Mouse (Mus musculus): ENCODE measurements at regions not wholly inside any gene's neighbourhood (a gene's known extent, or its start where the extent isn't known, plus 50 kb on each side); places are given as distances from the start of the nearest gene placed in this dataset.

GRCm38 (mm10) chr2:101464291-101465140, 160.0 kb upstream of the Rag2 start:
- Histone ChIP-seq H3K4me1 (ENCODE audit: insufficient read depth) (no peaks in the 10 kb centered on the region), H3K27ac (ENCODE audit: low read depth) (no peak overlapping the region), H3K9me3 (ENCODE audit: low read length) (no peaks in the 10 kb centered on the region), H3K4me3 (ENCODE audit: low read depth, low read length) (no peak overlapping the region), H3K4me2 (ENCODE audit: low read depth, low read length) (no peak overlapping the region), H3K27me3 (ENCODE audit: insufficient read depth, low read length) (no peaks in the 10 kb centered on the region), H3K9ac (replicated peaks) (no peak overlapping the region), H3K36me3 (replicated peaks; ENCODE audit: insufficient read depth, low read length) (no peaks in the 10 kb centered on the region)
- WGBS (ENCODE audit: insufficient replicate concordance) = 57% methylated on average over 9 of the region's 9 CpGs
- DNase-seq (no peak), ATAC-seq (no peak)
- TF ChIP-seq CTCF (IDR thresholded peaks at IDR 0.05; ENCODE audit: low read depth) (no peak), EP300 (IDR thresholded peaks at IDR 0.05; ENCODE audit: low read depth) (no peak)

- H3K4me3 ChIP-seq (ENCODE audit: low read depth, low read length) = no peak overlapping the region
- H3K9ac ChIP-seq (replicated peaks) = no peak overlapping the region
- no peaks in the 10 kb centered on the region for H3K27me3 ChIP-seq (ENCODE audit: insufficient read depth, low read length)
- DNase-seq (no peak), ATAC-seq (no peak)
- H3K4me1 ChIP-seq (ENCODE audit: insufficient read depth) = no peaks in the 10 kb centered on the region
- no peaks in the 10 kb centered on the region for H3K9me3 ChIP-seq (ENCODE audit: low read length)
- no peak overlapping the region for H3K4me2 ChIP-seq (ENCODE audit: low read depth, low read length)
- H3K36me3 ChIP-seq (replicated peaks; ENCODE audit: insufficient read depth, low read length) = no peaks in the 10 kb centered on the region
- H3K27ac ChIP-seq (ENCODE audit: low read depth) = no peak overlapping the region
- 73% methylated on average over 6 of the region's 6 CpGs for WGBS (ENCODE audit: insufficient replicate concordance)
- TF ChIP-seq CTCF (IDR thresholded peaks at IDR 0.05; ENCODE audit: low read depth) (no peak), EP300 (IDR thresholded peaks at IDR 0.05; ENCODE audit: low read depth) (no peak)
Measured at GRCm38 (mm10) chr2:101470569-101471100, 153.9 kb upstream of the Rag2 start.

- H3K4me2 ChIP-seq (ENCODE audit: low read depth, low read length) = no peak overlapping the region
- DNase-seq = peak; percentile 85
- H3K4me3 ChIP-seq (ENCODE audit: low read depth, low read length) = no peak overlapping the region
- 26% methylated on average over 8 of the region's 8 CpGs for WGBS (ENCODE audit: insufficient replicate concordance)
- no peaks in the 10 kb centered on the region for H3K4me1 ChIP-seq (ENCODE audit: insufficient read depth)
- no peaks in the 10 kb centered on the region for H3K36me3 ChIP-seq (replicated peaks; ENCODE audit: insufficient read depth, low read length)
- no peaks in the 10 kb centered on the region for H3K27me3 ChIP-seq (ENCODE audit: insufficient read depth, low read length)
- H3K9me3 ChIP-seq (ENCODE audit: low read length) = no peaks in the 10 kb centered on the region
- H3K9ac ChIP-seq (replicated peaks) = no peak overlapping the region
- H3K27ac ChIP-seq (ENCODE audit: low read depth) = no peak overlapping the region
- ATAC-seq = peak; percentile 64
- TF ChIP-seq CTCF (IDR thresholded peaks at IDR 0.05; ENCODE audit: low read depth) (peak; percentile 96), EP300 (IDR thresholded peaks at IDR 0.05; ENCODE audit: low read depth) (no peak)
Measured at GRCm38 (mm10) chr2:101472449-101473115, 151.9 kb upstream of the Rag2 start.

GRCm38 (mm10) chr2:101473116-101473485, 151.4 kb upstream of the Rag2 start:
- H3K4me2 ChIP-seq (ENCODE audit: low read depth, low read length) = no peak overlapping the region
- H3K4me3 ChIP-seq (ENCODE audit: low read depth, low read length) = no peak overlapping the region
- H3K9me3 ChIP-seq (ENCODE audit: low read length) = no peaks in the 10 kb centered on the region
- ATAC-seq = no peak
- TF ChIP-seq EP300 (IDR thresholded peaks at IDR 0.05; ENCODE audit: low read depth) (no peak), CTCF (IDR thresholded peaks at IDR 0.05; ENCODE audit: low read depth) (no peak)
- 77% methylated on average over 4 of the region's 4 CpGs for WGBS (ENCODE audit: insufficient replicate concordance)
- no peaks in the 10 kb centered on the region for H3K4me1 ChIP-seq (ENCODE audit: insufficient read depth)
- H3K27ac ChIP-seq (ENCODE audit: low read depth) = no peak overlapping the region
- no peak overlapping the region for H3K9ac ChIP-seq (replicated peaks)
- H3K27me3 ChIP-seq (ENCODE audit: insufficient read depth, low read length) = no peaks in the 10 kb centered on the region
- DNase-seq = no peak
- H3K36me3 ChIP-seq (replicated peaks; ENCODE audit: insufficient read depth, low read length) = no peaks in the 10 kb centered on the region

GRCm38 (mm10) chr2:101476862-101477261, 147.7 kb upstream of the Rag2 start:
- no peaks in the 10 kb centered on the region for H3K9me3 ChIP-seq (ENCODE audit: low read length)
- no peaks in the 10 kb centered on the region for H3K36me3 ChIP-seq (replicated peaks; ENCODE audit: insufficient read depth, low read length)
- H3K27me3 ChIP-seq (ENCODE audit: insufficient read depth, low read length) = no peaks in the 10 kb centered on the region
- no peak overlapping the region for H3K4me3 ChIP-seq (ENCODE audit: low read depth, low read length)
- ATAC-seq (no peak), DNase-seq (no peak)
- TF ChIP-seq EP300 (IDR thresholded peaks at IDR 0.05; ENCODE audit: low read depth) = no peak
- no peak for TF ChIP-seq CTCF (IDR thresholded peaks at IDR 0.05; ENCODE audit: low read depth)
- no peak overlapping the region for H3K9ac ChIP-seq (replicated peaks)
- no peak overlapping the region for H3K4me2 ChIP-seq (ENCODE audit: low read depth, low read length)
- no peaks in the 10 kb centered on the region for H3K4me1 ChIP-seq (ENCODE audit: insufficient read depth)
- WGBS (ENCODE audit: insufficient replicate concordance) = 78% methylated on average over 2 of the region's 2 CpGs
- H3K27ac ChIP-seq (ENCODE audit: low read depth) = no peak overlapping the region

- Histone ChIP-seq H3K9ac (replicated peaks) (no peak overlapping the region), H3K27ac (ENCODE audit: low read depth) (no peak overlapping the region), H3K4me2 (ENCODE audit: low read depth, low read length) (no peak overlapping the region), H3K36me3 (replicated peaks; ENCODE audit: insufficient read depth, low read length) (no peaks in the 10 kb centered on the region), H3K27me3 (ENCODE audit: insufficient read depth, low read length) (no peaks in the 10 kb centered on the region), H3K4me3 (ENCODE audit: low read depth, low read length) (no peak overlapping the region), H3K9me3 (ENCODE audit: low read length) (no peaks in the 10 kb centered on the region), H3K4me1 (ENCODE audit: insufficient read depth) (no peaks in the 10 kb centered on the region)
- TF ChIP-seq EP300 (IDR thresholded peaks at IDR 0.05; ENCODE audit: low read depth) (no peak), CTCF (IDR thresholded peaks at IDR 0.05; ENCODE audit: low read depth) (no peak)
- DNase-seq (no peak), ATAC-seq (no peak)
- WGBS (ENCODE audit: insufficient replicate concordance) = 81% methylated on average over 2 of the region's 2 CpGs
Measured at GRCm38 (mm10) chr2:101490207-101490606, 134.3 kb upstream of the Rag2 start.

Measured in liver, postnatal 0 days (tissue).